Mouse (Mus musculus) kidney, embryonic 14.5 days (tissue): Measurements from ENCODE around the gene Zmym4. TPM values are rescaled to one million over a fixed set of nuclear protein-coding genes. Genes with fewer than 3 reads are reported as not detected.
"Not testable (repeated sequence)": the region's sequence is repeated elsewhere in the genome, so short reads cannot be mapped to it uniquely, and the experiment has no call there.

Experiments used
- ATAC-seq: fragments of 200-750 bp; cut with Nextera tagmentation; 2 replicates; pipeline ENCODE4 v1.8.0; 2017; ENCODE audit warnings: moderate number of reproducible peaks, mild to moderate bottlenecking, moderate TSS enrichment, moderate library complexity; ENCODE audit not compliant: low FRiP score, low TSS enrichment
- H3K27ac ChIP-seq: fragments of 300-500 bp; sonication (generic); 2 replicates; pipeline ENCODE4 v1.5.1; 2014; ENCODE audit warnings: low read depth, mild to moderate bottlenecking, low read length, moderate library complexity, mixed read lengths
- H3K27me3 ChIP-seq: fragments of 300-500 bp; sonication (generic); 2 replicates; pipeline ENCODE4 v1.6.1; 2014; ENCODE audit warnings: mild to moderate bottlenecking, low read length; ENCODE audit not compliant: control insufficient read depth, insufficient read depth
- H3K36me3 ChIP-seq: fragments of 300-500 bp; sonication (generic); 2 replicates; pipeline ENCODE4 v1.6.1; 2014; ENCODE audit warnings: low read length, mixed read lengths; ENCODE audit not compliant: control insufficient read depth, insufficient read depth
- H3K4me1 ChIP-seq: fragments of 300-500 bp; sonication (generic); 2 replicates; pipeline ENCODE4 v1.6.1; 2014; ENCODE audit warnings: low read length, mixed read lengths; ENCODE audit not compliant: control insufficient read depth, insufficient read depth
- H3K4me2 ChIP-seq: fragments of 300-500 bp; sonication (generic); replicated peaks from 2 replicates; pipeline ENCODE4 v1.6.1; 2014; ENCODE audit warnings: low read depth, mild to moderate bottlenecking, low read length
- H3K4me3 ChIP-seq: fragments of 300-500 bp; sonication (generic); 2 replicates; pipeline ENCODE4 v1.5.1; 2014; ENCODE audit warnings: mild to moderate bottlenecking, low read length
- H3K9ac ChIP-seq: fragments of 300-500 bp; sonication (generic); 2 replicates; pipeline ENCODE4 v1.6.1; 2014; ENCODE audit warnings: low read depth, mild to moderate bottlenecking, low read length, moderate library complexity
- H3K9me3 ChIP-seq: fragments of 300-500 bp; sonication (generic); 2 replicates; pipeline ENCODE4 v1.6.1; 2016; ENCODE audit warnings: low read length; ENCODE audit not compliant: control insufficient read depth
- WGBS: fragments of 180-500 bp; shearing (Covaris S2); extraction: QIAGEN DNeasy Blood & Tissue Kit; methylation state at CpG from one replicate; pipeline ENCODE4 v1.1.7; 2014; 5-methylcytosine and 5-hydroxymethylcytosine counted together
- polyA plus RNA-seq: library from polyadenylated mRNA; unstranded; fragments of >200 nt; fragmentation: Nextera tagmentation; extraction: Ambion mirVana; gene quantifications from 2 replicates; pipeline ENCODE4 v1.2.1, GENCODE M21; 2014

Gene Zmym4
- polyA plus RNA-seq, 1 experiment from 2014 or later, result 28.9 TPM

- no peak overlapping the region for H3K4me3 ChIP-seq
- H3K27me3 ChIP-seq, result no peaks in the 10 kb centered on the region
- ATAC-seq, result no peak
- no peaks in the 10 kb centered on the region for H3K4me1 ChIP-seq
- H3K9me3 ChIP-seq, result no peaks in the 10 kb centered on the region
- no peak overlapping the region for H3K9ac ChIP-seq
- no peak overlapping the region for H3K4me2 ChIP-seq
- H3K27ac ChIP-seq, result no peak overlapping the region
- WGBS, result 85% methylated on average over 2 of the region's 2 CpGs
- H3K36me3 ChIP-seq, result no peaks in the 10 kb centered on the region
Measured at GRCm38 (mm10) chr4:126958261-126958660, 9.7 kb downstream of the Zmym4 start.

DNA sequence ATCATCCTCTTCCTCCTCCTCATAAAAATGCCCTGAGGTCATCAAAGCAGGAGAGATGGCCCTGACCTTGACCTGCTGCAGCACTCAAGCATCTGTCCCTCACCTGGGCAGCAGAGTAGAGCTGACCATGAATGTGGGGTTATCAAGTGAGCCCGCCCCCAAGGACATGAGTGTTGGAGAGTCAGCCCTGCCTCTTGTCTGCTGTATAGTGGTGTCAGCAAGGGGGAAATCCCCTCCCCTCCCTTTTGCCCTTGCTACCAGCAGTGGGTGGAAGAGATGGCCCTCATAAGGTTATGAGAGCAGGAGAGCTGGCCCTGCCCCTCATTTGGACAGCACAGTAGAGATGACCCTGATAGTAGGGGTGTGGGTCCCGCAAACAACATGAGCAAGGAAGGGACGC, 10.5 kb downstream of the Zmym4 start:
- H3K4me3 ChIP-seq, result no peak overlapping the region
- H3K4me2 ChIP-seq, result no peak overlapping the region
- H3K27me3 ChIP-seq, result no peaks in the 10 kb centered on the region
- no peak overlapping the region for H3K27ac ChIP-seq
- H3K4me1 ChIP-seq, result no peaks in the 10 kb centered on the region
- H3K36me3 ChIP-seq, result no peaks in the 10 kb centered on the region
- H3K9ac ChIP-seq, result no peak overlapping the region
- WGBS, result 88% methylated on average over 3 of the region's 3 CpGs
- H3K9me3 ChIP-seq, result no peaks in the 10 kb centered on the region
- no peak for ATAC-seq

DNA sequence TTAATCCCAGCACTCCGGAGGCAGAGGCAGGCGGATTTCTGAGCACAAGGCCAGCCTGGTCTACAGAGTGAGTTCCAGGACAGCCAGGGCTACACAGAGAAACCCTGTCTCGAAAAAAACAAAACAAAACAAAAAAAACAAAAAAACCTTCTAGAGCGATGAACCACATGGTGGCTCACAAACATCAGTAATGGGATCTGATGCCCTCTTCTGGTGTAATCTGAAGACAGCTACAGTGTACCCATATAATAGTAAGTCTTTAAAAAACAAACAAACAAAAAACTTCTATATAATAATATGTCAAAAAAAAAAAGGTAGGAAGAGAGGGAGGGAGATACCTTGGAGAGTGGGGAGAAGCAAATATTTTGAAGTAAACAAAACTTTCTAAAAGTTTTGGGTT, 17.1 kb downstream of the Zmym4 start:
- ATAC-seq, H3K4me3 ChIP-seq, H3K9me3 ChIP-seq, H3K4me2 ChIP-seq, H3K4me1 ChIP-seq, H3K9ac ChIP-seq, H3K27ac ChIP-seq, H3K27me3 ChIP-seq: not testable (repeated sequence)
- 83% methylated on average over 4 of the region's 4 CpGs for WGBS
- peaks cover 12% of the 10 kb centered on the region; the same call in 1 of the 2 replicates for H3K36me3 ChIP-seq

DNA sequence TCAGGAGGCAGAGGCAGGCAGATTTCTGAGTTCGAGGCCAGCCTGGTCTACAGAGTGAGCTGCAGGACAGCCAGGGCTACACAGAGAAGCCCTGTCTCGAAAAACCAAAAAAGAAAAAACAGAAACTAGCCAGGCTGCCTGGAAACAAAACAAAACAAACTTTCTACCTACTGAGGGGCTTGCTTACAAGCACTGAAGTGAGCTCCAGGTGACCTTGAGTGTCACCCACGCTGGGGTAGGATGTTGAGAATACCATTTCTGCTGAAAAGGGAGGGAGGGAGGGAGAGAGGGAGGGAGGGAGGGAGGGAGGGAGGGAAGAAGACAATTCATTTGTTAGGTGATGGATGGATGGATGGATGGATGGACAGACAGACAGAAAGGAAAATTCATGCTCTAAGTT, 24.5 kb downstream of the Zmym4 start:
- ATAC-seq, result no peak
- H3K4me3 ChIP-seq, result no peak overlapping the region
- H3K9ac ChIP-seq, result no peak overlapping the region
- WGBS, result 98% methylated on average over 3 of the region's 3 CpGs
- H3K4me2 ChIP-seq, result no peak overlapping the region
- H3K36me3 ChIP-seq, result peaks cover 12% of the 10 kb centered on the region; the same call in 1 of the 2 replicates
- no peaks in the 10 kb centered on the region for H3K27me3 ChIP-seq
- no peaks in the 10 kb centered on the region for H3K4me1 ChIP-seq
- no peak overlapping the region for H3K27ac ChIP-seq
- H3K9me3 ChIP-seq, result no peaks in the 10 kb centered on the region

DNA sequence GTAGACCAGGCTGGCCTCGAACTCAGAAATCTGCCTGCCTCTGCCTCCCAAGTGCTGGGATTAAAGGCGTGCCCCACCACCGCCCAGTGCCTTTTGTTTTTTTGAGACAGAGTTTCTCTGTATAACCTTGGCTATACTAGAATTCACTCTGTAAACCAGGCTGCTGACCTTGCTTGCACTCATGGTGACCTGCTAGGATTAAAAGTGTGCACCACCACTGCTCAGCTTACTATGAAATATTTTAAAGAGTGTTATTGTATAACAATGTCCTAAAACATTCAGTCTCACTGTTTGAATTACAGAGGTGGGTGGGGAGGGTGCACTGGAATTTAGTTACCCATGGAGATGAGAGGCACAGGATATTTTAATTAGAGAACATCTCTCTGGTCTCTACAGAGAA, 25.1 kb downstream of the Zmym4 start:
- H3K4me3 ChIP-seq, result no peak overlapping the region
- WGBS, result 95% methylated on average over 3 of the region's 3 CpGs
- no peaks in the 10 kb centered on the region for H3K9me3 ChIP-seq
- H3K4me1 ChIP-seq, result no peaks in the 10 kb centered on the region
- H3K27ac ChIP-seq, result no peak overlapping the region
- no peak overlapping the region for H3K9ac ChIP-seq
- H3K4me2 ChIP-seq, result no peak overlapping the region
- H3K36me3 ChIP-seq, result peaks cover 12% of the 10 kb centered on the region; the same call in 1 of the 2 replicates
- ATAC-seq, result no peak
- H3K27me3 ChIP-seq, result no peaks in the 10 kb centered on the region

GRCm38 (mm10) chr4:126927701-126928100, 40.2 kb downstream of the Zmym4 start:
- H3K4me1 ChIP-seq, result no peaks in the 10 kb centered on the region
- 92% methylated on average over 1 of the region's 1 CpGs for WGBS
- H3K4me2 ChIP-seq, result no peak overlapping the region
- H3K27me3 ChIP-seq, result no peaks in the 10 kb centered on the region
- no peak overlapping the region for H3K9ac ChIP-seq
- peaks cover 20% of the 10 kb centered on the region; the same call in 1 of the 2 replicates for H3K36me3 ChIP-seq
- no peak overlapping the region for H3K27ac ChIP-seq
- no peak for ATAC-seq
- H3K4me3 ChIP-seq, result no peak overlapping the region
- H3K9me3 ChIP-seq, result no peaks in the 10 kb centered on the region

GRCm38 (mm10) chr4:126889879-126890278, 78.1 kb downstream of the Zmym4 start:
- H3K4me3 ChIP-seq, result no peak overlapping the region
- no peak overlapping the region for H3K9ac ChIP-seq
- H3K4me1 ChIP-seq, result no peaks in the 10 kb centered on the region
- WGBS, result 93% methylated on average over 8 of the region's 8 CpGs
- H3K9me3 ChIP-seq, result no peaks in the 10 kb centered on the region
- H3K36me3 ChIP-seq, result peaks cover 65% of the 10 kb centered on the region
- H3K4me2 ChIP-seq, result no peak overlapping the region
- no peaks in the 10 kb centered on the region for H3K27me3 ChIP-seq
- no peak for ATAC-seq
- no peak overlapping the region for H3K27ac ChIP-seq

DNA sequence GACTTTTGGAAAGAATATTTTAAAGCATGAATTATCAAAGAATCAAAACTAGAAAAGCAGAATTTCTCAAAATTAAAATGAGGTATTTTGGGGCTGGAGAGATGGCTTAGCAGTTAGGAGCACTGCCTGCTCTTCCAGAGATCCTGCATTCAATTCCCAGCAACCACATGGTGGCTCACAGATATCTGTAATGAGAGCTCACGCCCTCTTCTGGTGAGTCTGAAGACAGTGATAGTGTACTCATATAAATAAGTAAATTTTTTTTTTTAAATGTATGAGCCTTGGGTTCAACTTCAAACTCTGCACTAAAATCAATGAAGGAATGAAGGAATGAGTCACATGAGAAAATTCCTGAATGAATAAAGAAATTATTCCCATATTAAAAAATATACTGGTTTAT, 82.0 kb downstream of the Zmym4 start:
- no peak for ATAC-seq
- no peak overlapping the region for H3K4me2 ChIP-seq
- 67% methylated on average over 1 of the region's 1 CpGs for WGBS
- H3K36me3 ChIP-seq, result peaks cover 61% of the 10 kb centered on the region
- H3K27ac ChIP-seq, result no peak overlapping the region
- H3K4me3 ChIP-seq, result no peak overlapping the region
- H3K9ac ChIP-seq, result no peak overlapping the region
- no peaks in the 10 kb centered on the region for H3K9me3 ChIP-seq
- no peaks in the 10 kb centered on the region for H3K4me1 ChIP-seq
- H3K27me3 ChIP-seq, result no peaks in the 10 kb centered on the region

DNA sequence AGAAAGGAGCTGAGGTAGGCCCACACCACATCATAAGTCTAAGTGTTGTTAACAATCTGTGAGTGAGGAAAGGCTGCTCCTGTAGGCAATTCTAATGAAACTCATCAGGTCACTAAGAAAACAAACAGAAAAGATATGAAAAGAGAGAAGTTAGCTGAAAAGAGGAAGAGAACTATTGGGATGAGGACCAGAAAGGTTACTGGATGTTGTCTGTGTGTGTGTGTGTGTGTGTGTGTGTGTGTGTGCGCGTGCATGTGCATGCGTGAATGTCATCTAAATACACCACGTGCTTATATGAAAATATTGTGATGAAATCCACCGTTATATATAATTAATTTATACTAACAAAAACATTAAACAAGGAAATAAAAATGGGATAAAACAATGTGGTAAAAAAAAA, 84.3 kb downstream of the Zmym4 start:
- Histone ChIP-seq H3K9ac (no peak overlapping the region), H3K4me2 (no peak overlapping the region), H3K9me3 (no peaks in the 10 kb centered on the region), H3K4me3 (no peak overlapping the region), H3K36me3 (peaks cover 63% of the 10 kb centered on the region), H3K4me1 (no peaks in the 10 kb centered on the region), H3K27me3 (no peaks in the 10 kb centered on the region), H3K27ac (no peak overlapping the region)
- no peak for ATAC-seq
- 94% methylated on average over 5 of the region's 5 CpGs for WGBS
